Mouse (Mus musculus): ENCODE results near the gene Plekha5. TPM values are rescaled to one million over a fixed set of nuclear protein-coding genes. Genes with fewer than 3 reads are reported as not detected.

Gene Plekha5
- total RNA-seq, 1 experiment: 26.1 TPM

- TF ChIP-seq HCFC1 (IDR thresholded peaks at IDR 0.05; ENCODE audit: borderline replicate concordance, insufficient read depth, low read length) (no peak), ZNF384 (IDR thresholded peaks at IDR 0.05; ENCODE audit: low read depth, low read length) (no peak), ZC3H11A (IDR thresholded peaks at IDR 0.05; ENCODE audit: borderline replicate concordance, low read depth, low read length) (no peak)
- no peak overlapping the region for H3K4me3 ChIP-seq (ENCODE audit: insufficient read depth in 1 of 2, low read depth in 1 of 2, low read length in 2 of 2, poor library complexity in 1 of 2, severe bottlenecking in 1 of 2)
- DNase-seq (ENCODE audit: low read depth, low spot score): no peak
- H3K27ac ChIP-seq (ENCODE audit: insufficient read depth, low read depth, low read length, poor library complexity, severe bottlenecking): no peak overlapping the region
- H3K36me3 ChIP-seq (ENCODE audit: control insufficient read depth, insufficient read depth, low read length, poor library complexity, severe bottlenecking): peaks cover 47% of the 10 kb centered on the region
- H3K9me3 ChIP-seq (ENCODE audit: control insufficient read depth, insufficient read depth, low read depth, low read length): no peaks in the 10 kb centered on the region
- in situ Hi-C loops (cut with MboI; ENCODE audit: low sequenced_read_pairs in 2 of 2, unreplicated experiment in 2 of 2): no loop called here
- H3K4me1 ChIP-seq (ENCODE audit: control insufficient read depth in 2 of 2, insufficient read depth in 2 of 2, low read length in 2 of 2, poor library complexity in 1 of 2): no peaks in the 10 kb centered on the region; a peak in 1 of 4 replicates
- H3K9ac ChIP-seq (ENCODE audit: insufficient read depth, low read depth, low read length, poor library complexity, severe bottlenecking): no peak overlapping the region
Observed at GRCm38 (mm10) chr6:140642010-140642409, 218.2 kb downstream of the Plekha5 start.

DNA sequence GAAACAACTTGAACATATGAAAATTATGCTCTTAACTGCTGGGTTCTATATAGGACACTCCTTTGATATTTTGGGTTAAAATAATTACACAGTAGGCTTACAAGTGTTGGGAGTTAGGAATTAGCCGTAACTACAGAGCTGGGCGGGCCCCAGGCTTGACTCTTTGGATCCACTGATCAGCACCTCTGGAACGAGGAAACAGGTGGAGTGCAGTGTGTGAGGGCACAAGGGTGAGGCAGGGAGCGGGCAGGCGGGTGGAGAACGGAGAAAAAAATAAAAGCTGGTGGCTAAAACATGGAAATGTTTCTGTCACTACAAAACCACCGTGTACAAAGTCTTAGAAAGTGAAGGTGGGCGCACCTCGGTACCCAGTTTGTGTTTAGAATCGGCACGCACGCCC lies 218.8 kb downstream of the Plekha5 start:
- in situ Hi-C loops (cut with MboI; ENCODE audit: low sequenced_read_pairs in 2 of 2, unreplicated experiment in 2 of 2): no loop called here
- TF ChIP-seq ZNF384 (IDR thresholded peaks at IDR 0.05; ENCODE audit: low read depth, low read length): no peak
- TF ChIP-seq CHD2 (IDR thresholded peaks at IDR 0.05; ENCODE audit: low read depth, low read length): no peak
- TF ChIP-seq MAFK (IDR thresholded peaks at IDR 0.05; ENCODE audit: insufficient read depth, low read depth, low read length): no peak
- TF ChIP-seq HCFC1 (IDR thresholded peaks at IDR 0.05; ENCODE audit: borderline replicate concordance, insufficient read depth, low read length): no peak
- TF ChIP-seq ZC3H11A (IDR thresholded peaks at IDR 0.05; ENCODE audit: borderline replicate concordance, low read depth, low read length): no peak
- Histone ChIP-seq H3K9me3 (ENCODE audit: control insufficient read depth, insufficient read depth, low read depth, low read length) (no peaks in the 10 kb centered on the region), H3K36me3 (ENCODE audit: control insufficient read depth, insufficient read depth, low read length, poor library complexity, severe bottlenecking) (peaks cover 48% of the 10 kb centered on the region), H3K4me1 (ENCODE audit: control insufficient read depth in 2 of 2, insufficient read depth in 2 of 2, low read length in 2 of 2, poor library complexity in 1 of 2) (no peaks in the 10 kb centered on the region; a peak in 1 of 4 replicates), H3K4me3 (ENCODE audit: insufficient read depth in 1 of 2, low read depth in 1 of 2, low read length in 2 of 2, poor library complexity in 1 of 2, severe bottlenecking in 1 of 2) (no peak overlapping the region), H3K27ac (ENCODE audit: insufficient read depth, low read depth, low read length, poor library complexity, severe bottlenecking) (no peak overlapping the region), H3K9ac (ENCODE audit: insufficient read depth, low read depth, low read length, poor library complexity, severe bottlenecking) (no peak overlapping the region)
- no peak for DNase-seq (ENCODE audit: low read depth, low spot score)

DNA sequence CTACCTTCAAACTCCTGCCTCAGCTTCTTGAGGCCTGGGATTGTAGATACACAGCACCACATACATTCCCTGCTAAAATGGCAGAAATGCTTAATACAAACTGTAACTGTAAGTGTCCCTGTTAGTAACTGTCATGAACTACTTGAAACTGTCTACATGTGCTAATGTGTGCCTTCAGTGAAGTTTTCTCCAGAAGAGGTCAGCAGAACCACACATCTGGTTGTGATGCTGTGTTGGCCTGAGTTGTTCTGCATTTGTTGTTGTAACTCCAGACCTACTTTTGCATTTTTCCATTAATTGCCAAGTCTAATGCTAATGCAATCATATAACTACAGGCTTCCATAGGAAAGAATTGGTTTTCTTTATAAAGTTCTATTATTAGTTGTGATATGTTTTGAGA lies 222.1 kb downstream of the Plekha5 start:
- Histone ChIP-seq H3K27ac (ENCODE audit: insufficient read depth, low read depth, low read length, poor library complexity, severe bottlenecking) (no peak overlapping the region), H3K4me3 (ENCODE audit: insufficient read depth in 1 of 2, low read depth in 1 of 2, low read length in 2 of 2, poor library complexity in 1 of 2, severe bottlenecking in 1 of 2) (no peak overlapping the region), H3K36me3 (ENCODE audit: control insufficient read depth, insufficient read depth, low read length, poor library complexity, severe bottlenecking) (peaks cover 43% of the 10 kb centered on the region), H3K4me1 (ENCODE audit: control insufficient read depth in 2 of 2, insufficient read depth in 2 of 2, low read length in 2 of 2, poor library complexity in 1 of 2) (no peaks in the 10 kb centered on the region; a peak in 1 of 4 replicates), H3K9me3 (ENCODE audit: control insufficient read depth, insufficient read depth, low read depth, low read length) (no peaks in the 10 kb centered on the region), H3K9ac (ENCODE audit: insufficient read depth, low read depth, low read length, poor library complexity, severe bottlenecking) (no peak overlapping the region)
- TF ChIP-seq ZNF384 (IDR thresholded peaks at IDR 0.05; ENCODE audit: low read depth, low read length) (no peak), ZC3H11A (IDR thresholded peaks at IDR 0.05; ENCODE audit: borderline replicate concordance, low read depth, low read length) (no peak), HCFC1 (IDR thresholded peaks at IDR 0.05; ENCODE audit: borderline replicate concordance, insufficient read depth, low read length) (no peak), MAFK (IDR thresholded peaks at IDR 0.05; ENCODE audit: insufficient read depth, low read depth, low read length) (no peak), CHD2 (IDR thresholded peaks at IDR 0.05; ENCODE audit: low read depth, low read length) (no peak)
- in situ Hi-C loops (cut with MboI; ENCODE audit: low sequenced_read_pairs in 2 of 2, unreplicated experiment in 2 of 2): no loop called here
- DNase-seq (ENCODE audit: low read depth, low spot score): no peak

Other genes with a start within 250 kb of the Plekha5 start
- gene Aebp2, start 198.6 kb downstream of the Plekha5 start, total RNA-seq (2012; rRNA removed): 71.7 and 77.4 TPM in 2 replicates

Data from ES-E14 (cell line).